Mouse (Mus musculus) urinary bladder, postnatal 4 days (tissue): Measurements from ENCODE around the gene Cemip2.

Experiments
- DNase-seq, 2 experiments: peaks; one replicate each; pipeline ENCODE4 v3.0.0; 2021 to 2022; ENCODE audit warnings: low spot score in 2 of 2

Gene Cemip2

DNA sequence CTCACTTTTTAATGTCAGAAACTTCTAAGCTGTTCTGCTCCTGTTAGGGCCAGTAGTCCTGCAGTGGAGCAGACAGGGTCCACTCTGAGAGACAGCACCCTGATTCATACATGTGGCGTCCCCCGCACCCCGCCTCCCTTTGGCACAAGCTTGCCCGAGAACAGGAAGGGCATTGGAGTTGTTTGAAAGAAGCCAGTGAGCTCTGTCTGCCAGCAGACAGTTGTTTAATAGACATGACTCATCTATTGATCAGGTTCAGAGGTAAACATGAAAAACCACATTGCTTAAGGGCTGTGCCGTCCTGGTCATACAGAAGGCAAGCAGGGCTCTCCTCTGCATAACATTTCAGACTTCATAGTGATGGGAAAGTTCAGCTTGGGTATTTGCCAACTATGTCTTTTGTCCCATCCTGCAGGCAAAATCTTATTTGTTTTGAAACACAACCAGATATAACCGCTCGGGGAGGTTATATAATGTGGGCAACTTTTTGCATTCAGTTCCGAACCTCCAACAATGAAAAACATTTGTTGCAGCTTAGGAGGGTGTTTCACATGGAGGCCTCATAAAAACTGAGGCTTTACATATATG, 36.4 kb downstream of the Cemip2 start:
- DNase-seq, result no peak

DNA sequence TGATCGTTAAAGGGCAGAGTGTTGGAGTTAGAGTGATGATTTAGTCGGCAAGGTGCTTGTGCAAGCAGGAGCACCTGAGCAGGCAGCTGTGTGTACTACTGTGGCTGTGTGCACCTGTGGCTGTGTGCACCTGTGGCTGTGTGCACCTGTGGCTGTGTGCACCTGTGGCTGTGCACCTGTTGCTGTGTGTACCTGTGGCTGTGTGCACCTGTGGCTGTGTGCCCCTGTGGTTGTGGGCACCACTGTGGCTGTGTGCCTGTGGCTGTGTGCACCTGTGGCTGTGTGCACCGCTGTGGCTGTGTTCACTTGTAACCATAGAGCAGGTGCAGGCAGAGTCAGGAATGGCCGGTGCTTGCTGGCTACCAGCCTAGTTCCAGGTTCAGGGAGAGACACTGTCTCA, 38.1 kb downstream of the Cemip2 start:
- DNase-seq, result no peak

DNA sequence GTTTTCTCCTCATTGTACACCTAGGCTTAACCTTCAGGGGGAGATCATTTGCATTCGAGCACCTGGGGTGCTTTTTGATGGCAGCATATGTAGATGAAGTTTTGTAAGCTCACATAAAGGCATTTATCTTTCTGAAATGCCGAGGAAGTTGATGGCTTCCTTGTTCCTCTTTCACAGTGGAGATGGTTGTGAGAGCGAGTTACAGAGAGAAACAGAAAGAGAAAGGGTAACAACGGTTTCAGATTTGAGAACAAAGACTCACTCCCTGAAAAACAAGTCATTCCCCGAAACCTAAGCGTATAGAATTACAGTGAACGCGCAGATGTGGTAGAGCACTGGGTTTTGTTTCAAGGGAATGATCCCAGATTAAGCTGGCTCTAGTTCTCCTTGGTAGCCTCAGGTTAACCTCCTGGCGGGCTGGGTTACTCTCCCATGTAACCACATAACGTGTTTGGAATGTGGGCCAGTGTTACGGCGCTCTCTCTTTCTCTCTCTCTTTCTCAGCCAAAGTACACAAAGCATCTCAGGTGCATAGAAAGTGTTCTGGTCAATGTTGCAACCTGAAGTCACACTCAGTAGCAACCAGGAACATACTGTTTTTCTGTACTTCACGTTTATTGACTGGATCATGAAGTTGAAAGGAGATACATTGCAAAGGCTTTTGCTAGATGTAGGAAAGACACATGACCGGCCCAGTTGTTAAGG, 40.0 kb downstream of the Cemip2 start:
- DNase-seq, result no peak

DNA sequence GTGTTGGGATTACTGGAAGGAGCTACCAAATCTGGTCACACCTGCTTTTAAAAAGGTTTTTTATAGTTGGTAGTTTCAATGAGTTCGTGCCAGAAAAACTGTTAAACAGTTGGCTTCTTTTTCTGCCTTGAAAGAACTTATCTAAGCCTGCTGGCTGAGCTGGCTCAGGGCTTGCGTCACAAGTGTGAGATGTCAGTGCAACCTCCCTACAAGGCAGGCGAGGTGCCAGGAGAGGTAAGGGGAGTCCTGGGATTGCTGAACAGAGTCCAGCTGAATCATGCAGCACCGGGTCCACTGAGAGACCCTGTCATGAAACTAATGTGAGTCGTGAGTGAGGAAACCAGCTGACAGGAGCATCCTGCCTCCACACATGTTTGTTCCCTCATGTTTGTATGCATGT, 41.4 kb downstream of the Cemip2 start:
- no peak for DNase-seq

DNA sequence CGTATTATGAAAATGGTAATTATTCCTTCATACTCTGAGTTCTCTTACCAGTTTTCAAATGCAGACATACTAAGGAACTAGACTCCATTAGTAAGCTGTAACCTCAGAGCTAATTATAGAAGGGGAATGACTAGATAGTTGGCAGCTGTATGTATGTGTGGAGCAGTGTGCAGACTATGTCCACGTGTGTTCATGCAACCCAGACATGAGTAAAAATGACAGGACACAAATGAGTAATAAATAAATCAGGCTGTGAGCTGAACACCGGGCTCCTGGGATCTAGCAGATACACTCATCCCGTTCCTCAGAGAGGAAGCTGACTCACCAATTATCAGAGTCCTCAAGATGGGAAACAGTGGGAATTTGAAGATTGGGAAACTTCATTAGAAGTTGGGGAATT, 42.0 kb downstream of the Cemip2 start:
- DNase-seq, result no peak

DNA sequence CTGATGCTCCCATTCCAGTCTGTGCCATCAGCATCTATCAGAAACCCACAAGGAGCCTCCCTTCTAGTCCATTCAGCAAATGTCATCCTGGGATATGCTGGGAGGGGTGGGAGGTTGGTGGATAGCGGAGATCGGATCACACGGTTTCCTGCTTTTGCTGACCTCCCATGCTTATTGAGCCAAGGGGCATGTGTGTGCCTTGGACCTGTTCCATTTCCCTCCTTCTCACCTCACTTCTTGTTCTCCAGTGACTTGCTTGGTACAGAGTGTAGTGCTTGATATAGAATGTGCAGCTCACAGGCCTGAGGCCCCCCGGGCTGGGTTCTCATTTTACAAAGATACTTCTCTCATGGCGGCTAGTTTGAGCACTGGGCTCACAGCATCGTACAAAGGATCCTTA, 43.7 kb downstream of the Cemip2 start:
- DNase-seq, result no peak

DNA sequence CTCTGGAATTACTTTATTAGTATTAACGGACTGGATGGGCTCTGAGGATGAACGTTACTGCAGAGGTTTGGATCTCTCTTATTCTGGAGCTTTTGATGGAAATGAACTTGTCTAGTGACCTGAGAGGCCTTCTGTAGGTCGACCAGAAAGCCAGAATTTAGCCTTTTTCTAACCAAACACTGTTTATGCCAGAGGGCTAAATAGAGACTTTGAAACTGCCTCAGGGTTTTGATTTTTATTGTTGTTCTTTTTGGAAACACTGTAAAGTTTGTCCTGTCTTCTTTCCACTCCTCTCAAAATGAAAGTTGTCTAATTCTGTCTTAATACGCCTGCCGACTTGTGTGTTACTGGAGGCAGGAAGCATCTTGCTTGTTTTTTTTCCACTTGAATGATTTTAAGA, 46.0 kb downstream of the Cemip2 start:
- no peak for DNase-seq

DNA sequence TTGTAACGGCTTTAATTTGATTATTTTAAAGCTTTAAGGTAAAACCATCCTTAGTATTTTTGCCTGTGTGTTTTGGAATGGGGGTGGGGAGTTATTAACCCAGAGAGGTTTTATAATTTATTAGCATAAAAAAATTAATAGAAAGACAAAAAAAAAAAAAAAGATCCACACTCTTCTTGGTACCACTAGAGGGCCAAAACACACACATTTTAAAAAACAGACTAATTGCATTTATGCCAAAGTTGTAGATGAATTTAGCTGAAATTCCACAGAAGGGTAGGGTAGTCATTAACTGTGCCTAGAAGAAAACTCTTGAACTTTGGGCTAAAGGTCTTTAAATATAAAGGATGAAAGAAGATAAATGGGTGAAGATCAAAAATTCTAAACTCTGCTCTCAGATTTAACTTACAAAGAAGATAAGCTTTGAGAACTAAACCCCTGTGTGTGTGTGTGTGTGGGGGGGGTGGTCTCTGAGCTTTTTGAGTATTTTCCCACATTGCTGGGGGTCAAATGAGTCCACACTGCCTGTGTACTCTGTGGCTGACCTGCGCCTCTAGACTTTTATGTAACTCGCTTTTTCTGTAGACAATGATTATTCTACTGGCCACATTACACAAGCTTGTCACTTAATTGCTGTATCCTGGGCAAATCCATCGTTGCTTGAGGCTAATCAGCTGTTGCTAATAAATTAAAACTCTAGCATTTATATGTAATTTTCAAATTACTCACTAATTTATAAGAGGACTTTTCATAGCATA, 47.2 kb downstream of the Cemip2 start:
- DNase-seq, result no peak

DNA sequence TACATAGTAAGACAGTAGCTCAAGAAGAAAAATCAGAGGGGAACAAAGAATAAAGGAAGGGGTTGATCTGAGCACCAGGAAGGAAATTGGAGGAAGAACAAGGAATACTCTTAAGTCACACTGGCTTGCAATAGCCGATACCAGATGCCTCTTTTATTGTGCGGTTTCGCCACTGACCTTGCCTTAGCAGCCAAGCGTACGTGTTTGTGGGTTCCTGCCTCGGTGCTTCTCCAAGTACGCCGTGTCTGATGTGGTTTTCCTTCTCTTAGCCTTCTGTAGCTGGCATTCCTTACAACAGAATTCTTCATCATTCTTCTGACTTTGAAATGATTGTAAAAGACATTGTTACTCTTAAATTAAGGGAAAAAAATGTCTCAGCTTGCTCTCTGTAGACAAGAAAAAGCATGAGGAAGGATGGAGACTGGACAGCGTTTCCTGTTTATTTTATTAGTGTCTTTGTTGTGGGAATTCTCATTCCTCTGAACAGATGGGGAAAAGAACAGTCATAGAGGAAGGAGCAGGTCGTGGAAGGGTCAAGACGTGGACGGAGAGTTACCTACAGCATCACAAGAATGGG, 55.4 kb downstream of the Cemip2 start:
- DNase-seq, result no peak

DNA sequence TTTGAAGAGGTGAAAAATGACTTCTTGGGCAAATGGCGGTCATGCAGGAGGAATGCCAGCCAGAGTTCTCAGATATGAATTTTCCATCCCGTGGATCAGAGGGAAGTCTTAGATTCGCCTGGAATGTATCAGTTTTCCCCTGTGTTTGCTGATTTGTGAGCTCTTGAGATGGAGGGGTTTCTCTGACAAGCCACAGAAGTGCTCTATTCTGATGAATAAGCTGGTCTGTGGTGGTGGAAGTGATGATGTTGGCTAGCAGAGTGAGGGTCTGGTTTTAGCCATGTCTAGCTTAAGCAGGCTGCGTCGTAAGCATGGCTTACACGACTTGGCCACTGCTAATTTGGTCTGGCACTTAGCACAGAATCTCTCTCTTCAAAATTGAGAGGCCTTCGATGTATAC, 56.8 kb downstream of the Cemip2 start:
- DNase-seq, result no peak

DNA sequence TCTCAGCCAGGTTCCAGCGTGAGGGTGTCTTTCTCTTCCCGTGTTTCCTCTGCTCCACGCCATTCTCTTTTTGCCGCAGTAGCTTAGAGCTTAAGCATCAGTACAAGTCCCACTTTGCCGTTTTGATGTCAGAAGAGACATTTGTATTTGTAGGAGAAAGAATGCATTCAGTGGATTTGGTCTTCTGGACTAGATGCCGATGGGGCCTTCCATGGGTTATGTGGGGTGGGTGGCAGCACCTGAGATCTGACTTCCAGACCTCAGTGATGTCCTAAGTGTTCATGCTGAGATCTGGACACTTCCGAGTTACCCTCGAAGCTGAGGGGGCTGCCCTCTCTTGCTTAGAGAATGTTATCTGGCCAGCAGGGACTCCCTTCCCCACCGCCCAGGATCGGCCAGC, 72.6 kb downstream of the Cemip2 start:
- no peak for DNase-seq

DNA sequence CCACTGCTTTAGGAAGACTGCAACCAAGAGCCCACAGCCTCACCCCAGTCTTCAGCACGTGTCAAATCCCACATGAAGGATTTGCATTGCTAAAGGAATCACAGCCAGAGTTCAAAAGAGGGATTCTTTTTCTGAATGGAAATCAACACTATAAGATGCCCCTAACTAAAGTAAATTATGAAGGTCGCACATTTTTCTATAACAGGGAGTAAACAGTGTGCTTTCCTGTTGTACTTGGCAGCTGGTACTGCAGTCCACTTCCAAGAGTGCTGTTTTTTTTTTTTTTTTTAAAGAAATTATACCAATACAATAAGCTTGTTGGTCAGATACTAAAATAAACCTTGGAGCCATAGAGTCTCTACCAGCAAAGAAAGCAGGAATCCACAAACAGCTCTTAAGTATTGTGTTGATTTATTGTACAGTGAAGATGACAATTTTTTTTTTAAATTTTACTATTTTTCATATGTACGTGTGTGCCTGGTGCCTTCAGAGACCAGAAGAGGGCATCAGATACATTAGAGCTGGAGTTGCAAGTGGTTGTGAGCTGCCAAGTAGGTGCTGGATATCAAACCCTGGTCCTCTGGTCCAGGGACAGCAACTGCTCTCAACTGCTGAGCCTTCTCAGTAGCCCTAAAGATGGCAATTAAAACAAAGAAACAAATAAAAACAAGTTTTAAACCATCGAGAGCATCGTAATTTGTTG, 76.5 kb downstream of the Cemip2 start:
- no peak for DNase-seq

DNA sequence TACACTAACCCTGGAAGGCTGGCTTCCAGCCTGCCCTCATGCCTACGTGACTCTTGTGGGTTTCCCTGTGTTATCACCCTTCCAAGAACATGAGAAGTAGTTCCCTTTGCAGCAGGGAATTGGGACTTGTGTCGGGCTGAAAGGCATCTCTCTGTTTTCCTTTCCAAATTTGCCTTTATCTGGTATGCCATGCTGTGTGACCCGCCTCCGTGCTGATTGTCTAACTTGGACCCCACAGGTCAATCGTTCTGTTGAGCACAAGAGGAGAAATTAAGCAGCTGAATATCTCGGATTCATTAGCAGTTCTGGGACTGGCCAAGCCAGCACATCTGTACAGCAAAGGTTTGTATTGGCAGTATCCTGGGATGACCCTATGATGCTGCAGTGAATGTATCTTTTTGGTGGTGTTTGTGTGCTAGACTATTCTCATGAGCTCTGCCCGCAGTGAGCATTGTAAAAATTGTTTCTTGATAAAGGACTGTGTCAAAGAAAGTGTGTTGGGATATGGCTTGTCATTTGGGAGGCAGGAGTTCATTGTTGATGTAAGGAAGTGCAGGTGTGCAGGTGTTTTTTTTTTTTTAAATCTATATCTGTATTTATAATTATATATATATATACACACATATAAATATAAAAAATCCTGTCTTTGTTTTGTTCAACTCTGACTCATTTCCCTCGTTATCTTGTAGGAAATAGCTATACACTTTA, 77.4 kb downstream of the Cemip2 start:
- DNase-seq, result no peak

DNA sequence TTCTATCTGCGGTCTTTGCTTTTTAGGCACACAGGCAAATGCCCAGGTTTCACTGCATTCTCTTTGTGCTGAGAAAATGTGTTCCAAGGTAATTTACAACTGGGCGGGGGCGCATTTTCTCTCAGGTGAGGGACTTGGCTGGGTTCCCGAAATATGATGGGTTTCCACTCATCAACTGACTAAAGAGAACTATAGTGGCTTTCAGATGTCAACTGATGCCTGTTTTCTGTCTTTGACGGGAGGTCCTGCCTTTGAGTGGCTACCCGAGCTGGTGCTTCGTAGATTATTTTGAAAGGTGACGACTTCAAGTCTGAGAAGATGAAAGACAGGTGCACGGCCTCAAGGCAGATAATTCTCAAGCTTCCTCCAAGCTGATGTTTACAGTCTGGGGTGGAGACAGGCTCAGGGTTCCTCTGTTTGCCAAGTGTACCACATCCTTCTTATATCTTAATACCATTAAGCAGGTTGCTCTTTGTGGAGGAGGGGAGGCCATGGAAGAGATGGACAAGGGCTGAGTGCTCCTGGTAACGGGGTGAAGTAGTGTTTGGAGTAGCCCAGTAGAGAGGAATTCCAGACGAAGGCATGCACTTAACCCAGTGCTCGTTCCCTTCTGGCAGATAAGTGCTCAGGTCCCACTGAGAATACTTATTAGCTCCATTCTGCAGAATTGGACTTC, 80.8 kb downstream of the Cemip2 start:
- DNase-seq, result no peak

DNA sequence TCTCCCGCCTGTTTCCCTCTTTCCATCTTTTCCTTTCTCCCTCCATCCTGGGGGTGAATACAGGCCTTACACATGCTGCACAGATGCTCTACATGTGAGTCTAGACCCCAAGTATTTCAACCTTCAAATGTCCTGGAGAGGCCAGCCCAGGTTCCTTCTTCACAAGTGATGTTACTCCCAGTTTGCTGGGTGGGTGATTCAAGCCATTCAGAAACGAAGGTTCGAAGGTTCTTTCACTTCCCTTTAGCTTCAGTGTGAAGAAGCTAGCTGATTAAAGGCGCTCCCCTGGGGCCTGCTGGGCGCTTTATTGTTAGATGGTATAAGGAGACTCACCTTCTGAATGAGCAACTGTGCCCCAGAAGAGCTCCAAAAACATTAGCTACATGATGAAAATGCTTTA, 82.0 kb downstream of the Cemip2 start:
- DNase-seq, result no peak

DNA sequence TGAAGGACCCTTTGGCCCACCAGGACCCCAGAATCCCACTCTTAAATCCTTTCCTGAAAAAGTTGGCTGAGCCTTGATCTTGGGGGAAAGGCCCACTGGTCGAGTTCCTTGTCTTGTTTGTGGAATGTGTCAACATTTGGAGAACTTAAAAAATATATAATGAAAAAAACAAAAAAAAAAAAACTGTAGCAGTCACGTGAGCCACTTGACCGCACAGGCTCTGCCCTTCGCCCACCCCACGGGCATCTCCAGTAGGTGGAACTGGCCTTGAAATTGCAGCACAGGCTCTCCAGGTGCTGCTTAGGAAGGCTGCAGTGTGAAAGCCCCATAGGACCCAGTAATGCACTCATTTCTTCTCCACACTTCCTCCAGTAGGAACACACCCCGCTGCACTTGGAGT, 82.8 kb downstream of the Cemip2 start:
- DNase-seq, result no peak

DNA sequence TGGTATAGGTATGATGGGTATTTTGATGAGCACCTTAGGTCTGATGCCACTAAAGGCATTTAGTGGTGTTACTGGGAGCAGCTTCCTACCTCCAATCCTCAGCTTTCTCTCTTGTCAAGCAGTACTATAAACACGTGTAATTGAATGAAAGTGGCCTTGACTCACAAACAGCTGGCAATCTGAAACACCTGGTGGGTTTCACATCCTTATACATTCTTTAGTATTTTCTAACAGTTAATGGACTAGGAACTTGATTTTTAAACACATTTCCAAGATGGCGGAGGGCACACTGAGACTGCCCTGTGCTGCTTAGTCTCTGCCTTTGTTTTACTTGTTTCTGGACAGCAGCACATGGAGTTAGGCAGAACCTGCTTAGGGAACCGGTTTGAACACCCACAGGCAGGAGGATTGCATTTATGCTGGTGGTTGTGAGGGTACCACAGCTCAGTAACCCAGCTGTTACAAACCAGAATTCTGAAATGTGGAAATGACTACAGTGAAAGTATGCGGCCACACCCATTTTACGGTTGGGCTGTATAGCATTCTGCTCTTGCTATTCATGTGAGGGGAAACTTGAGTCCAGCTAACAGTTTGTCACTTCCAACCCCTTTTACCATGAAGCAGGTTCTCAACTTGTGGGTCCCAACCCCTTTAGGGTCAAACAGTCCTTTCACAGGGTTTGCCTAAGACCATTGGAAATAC, 84.3 kb downstream of the Cemip2 start:
- DNase-seq, result no peak

DNA sequence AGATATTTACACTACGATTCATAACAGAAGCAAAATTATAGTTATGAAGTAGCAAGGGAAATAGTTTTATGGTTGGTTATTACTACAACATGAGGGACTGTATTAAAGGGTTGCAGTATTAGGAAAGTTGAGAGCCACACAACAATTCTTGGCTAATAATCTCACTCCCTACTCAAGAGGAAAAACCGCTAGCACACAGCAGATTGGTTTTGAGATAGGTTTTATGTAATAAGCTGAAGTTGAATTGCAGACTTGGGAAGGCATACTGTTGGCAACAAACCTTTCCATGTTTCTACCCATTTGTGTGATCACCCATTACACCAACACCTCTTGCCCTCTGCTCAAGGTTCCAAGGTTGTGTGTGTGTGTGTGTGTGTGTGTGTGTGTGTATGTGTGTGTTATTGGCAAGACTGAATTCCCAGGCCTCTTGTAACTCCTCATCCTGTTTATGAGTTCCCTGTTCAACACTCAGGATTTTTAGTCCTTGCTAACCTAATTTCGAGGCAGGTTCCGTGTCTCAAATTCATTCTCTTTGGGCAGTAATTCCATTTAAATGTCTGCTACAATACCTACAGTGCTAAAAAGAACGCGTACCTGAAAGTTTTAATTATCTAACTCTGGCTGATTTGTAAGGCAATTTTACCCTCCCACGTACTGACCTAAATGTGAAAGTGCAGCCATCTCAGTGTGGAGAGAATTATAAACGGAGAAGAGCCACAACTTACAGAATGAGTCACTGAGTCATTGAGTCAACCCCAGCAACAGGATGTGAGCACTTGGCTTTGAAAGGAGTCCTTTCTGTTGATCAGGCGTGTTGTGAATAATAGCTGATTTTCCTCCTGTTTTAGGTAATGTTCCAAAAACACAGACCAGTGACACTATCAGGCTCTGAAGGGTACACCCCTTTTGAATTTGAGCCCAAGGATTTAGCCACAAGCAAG, 85.1 kb downstream of the Cemip2 start:
- no peak for DNase-seq
